Mouse (Mus musculus): ENCODE data around the gene Narf. TPM values are rescaled to one million over a fixed set of nuclear protein-coding genes. Genes with fewer than 3 reads are reported as not detected.

The Narf gene
- 10 to 100 TPM; 40.9 to 56.1 TPM for total RNA-seq (2021)
- long read RNA-seq, experiment 1, full-length matches to known transcripts = 79 of 97 reads
- long read RNA-seq, experiment 1, partial matches to known transcripts = 13 of 97 reads
- long read RNA-seq, experiment 1, other reads (novel, unspliced or antisense) = 5 of 97 reads
- long read RNA-seq, experiment 2, full-length matches to known transcripts = 115 of 131 reads
- long read RNA-seq, experiment 2, partial matches to known transcripts = 1 of 131 reads
- long read RNA-seq, experiment 2, other reads (novel, unspliced or antisense) = 15 of 131 reads

DNA sequence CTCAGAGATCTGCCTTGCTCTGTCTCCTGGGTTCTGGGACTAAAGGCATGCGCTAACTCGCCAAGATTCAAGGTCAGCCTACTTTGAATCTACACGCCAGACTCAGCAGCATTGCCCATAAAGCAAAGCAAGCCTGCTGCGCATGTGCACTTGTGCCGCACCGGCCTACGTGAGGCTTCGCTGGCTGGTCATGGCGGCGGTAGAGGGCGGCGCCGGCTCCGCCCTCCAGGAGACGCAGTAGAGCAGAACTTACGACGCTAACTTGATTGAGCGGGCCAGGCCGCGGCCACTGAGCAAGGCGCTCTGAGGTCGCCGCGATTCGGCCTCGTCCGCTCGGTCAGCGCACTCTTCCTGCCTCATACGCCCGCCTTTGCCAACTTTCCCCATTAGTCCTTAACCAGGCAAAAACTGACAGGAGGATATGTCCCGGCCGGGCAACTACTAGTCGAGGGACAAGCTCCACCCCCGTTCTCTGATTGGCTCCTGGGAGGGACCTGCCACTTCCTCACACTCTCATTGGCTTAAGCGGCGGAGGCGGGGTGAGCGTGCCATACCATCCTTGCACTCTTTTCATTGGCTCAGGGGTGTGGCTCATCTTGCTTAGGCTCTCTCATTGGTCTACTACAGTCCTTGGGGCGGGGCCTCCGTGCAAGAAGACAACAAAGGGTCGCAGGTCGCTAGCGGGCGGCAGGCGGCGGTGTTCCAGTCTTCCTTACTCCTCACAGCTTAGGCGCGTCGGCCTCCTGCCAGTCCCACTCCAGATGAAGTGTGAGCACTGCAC is at the start of gene Narf:
Narf (plus strand) TSS at position 690 of the 781 bp plus-strand sequence.
- intact Hi-C loops (cut with DNase I; ENCODE audit: low total_unique reads) = no loop called here
- peak; percentile 99 for DNase-seq

DNA sequence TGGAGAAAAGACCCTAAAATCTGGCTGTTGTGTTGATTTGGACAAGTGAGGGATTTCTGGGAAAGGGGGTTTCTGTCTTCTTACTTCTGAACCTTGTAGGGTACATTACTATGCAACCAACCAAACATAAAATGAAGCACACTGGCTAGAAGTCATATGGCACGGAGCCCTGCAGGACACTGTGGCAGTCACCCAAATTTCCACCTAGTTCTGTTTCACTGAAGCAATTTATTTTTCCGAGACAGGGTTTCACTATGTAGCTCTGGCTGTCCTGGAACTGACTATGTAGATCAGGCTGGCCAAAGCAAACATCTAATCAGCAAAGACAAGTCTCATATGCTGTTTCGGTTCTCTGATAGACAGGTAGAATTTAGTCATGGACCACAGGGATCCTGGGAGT is 47.4 kb upstream of the Narf start:
- intact Hi-C loops (cut with DNase I; ENCODE audit: low total_unique reads) = loop anchor here (10.0 kb wide), 1 partner anchor 135 kb away; no protein-coding TSS in a partner anchor
- DNase-seq = no peak

DNA sequence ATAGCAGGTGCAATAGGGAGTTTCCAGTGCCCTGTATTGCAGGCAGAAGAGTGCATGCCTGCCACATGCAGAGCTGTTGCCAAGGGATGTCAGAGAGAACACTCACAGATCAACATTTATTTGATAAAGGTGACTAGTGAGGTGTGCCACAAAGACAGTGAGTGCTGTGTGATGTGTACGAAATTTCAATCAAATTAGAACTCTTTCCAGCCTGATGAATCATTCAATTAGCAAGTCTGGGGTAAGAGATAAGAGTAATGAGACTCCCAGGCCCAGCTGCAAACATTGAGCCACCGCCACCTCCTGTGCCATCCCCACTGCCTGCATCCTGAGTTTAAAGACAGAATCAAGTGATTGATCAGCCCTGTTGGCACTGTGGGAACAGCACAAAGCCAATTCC is 44.3 kb upstream of the Narf start:
- no peak for DNase-seq
- intact Hi-C loops (cut with DNase I; ENCODE audit: low total_unique reads) = loop anchor here (10.0 kb wide), 1 partner anchor 138 kb away; no protein-coding TSS in a partner anchor

GRCm38 (mm10) chr11:121193415-121193814 is 43.6 kb upstream of the Narf start:
- no peak for DNase-seq
- intact Hi-C loops (cut with DNase I; ENCODE audit: low total_unique reads) = loop anchor here (10.0 kb wide), 1 partner anchor 139 kb away; no protein-coding TSS in a partner anchor

DNA sequence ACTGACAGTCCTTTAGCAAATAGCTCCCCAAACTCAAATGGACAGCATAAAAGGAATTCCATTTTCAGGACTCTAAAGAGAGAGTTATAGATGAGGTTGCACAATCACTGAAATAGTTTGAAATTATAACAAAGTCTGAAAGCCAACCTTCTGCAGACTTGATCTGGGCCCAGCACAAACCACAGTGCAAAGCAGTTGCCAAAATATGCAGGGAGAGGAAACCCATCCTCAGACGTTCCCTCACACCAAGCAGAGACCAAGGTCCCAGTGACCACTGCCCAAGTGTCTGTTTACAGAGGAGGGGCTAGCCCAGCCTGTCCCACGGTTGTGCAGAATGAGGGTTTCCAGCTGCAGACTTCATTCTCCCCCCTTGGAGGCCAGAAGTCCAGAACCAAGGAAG is 38.4 kb upstream of the Narf start:
- intact Hi-C loops (cut with DNase I; ENCODE audit: low total_unique reads) = loop anchor here (10.0 kb wide), 1 partner anchor 144 kb away; no protein-coding TSS in a partner anchor
- DNase-seq = no peak

GRCm38 (mm10) chr11:121199851-121200250 is 37.2 kb upstream of the Narf start:
- intact Hi-C loops (cut with DNase I; ENCODE audit: low total_unique reads) = loop anchor here (10.0 kb wide), 1 partner anchor 145 kb away; no protein-coding TSS in a partner anchor

DNA sequence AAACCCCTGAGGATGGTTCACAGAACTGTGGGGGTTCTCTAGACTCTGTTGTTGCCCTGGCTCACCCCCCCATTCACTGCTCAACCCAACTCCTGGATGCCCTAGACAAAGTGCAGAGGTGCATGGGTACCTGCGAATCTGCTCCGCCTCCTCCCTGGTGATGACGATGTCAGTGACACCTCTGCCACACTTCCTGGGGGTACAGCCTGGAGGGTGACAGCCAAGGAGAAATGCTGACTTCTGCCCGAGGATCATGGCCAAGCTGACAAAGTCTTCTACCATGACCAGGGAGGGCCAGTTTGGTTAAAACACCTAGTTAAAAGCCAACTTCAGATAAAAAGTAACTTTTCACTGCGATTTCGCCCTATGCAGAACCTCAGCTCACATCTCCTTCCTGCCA is 36.3 kb upstream of the Narf start:
- DNase-seq = no peak
- intact Hi-C loops (cut with DNase I; ENCODE audit: low total_unique reads) = no loop called here

More at GRCm38 (mm10) chr11:121199851-121200250, 37.2 kb upstream of the Narf start:
- no peak for DNase-seq

GRCm38 (mm10) chr11:121201436-121202198 is 35.4 kb upstream of the Narf start:
- intact Hi-C loops (cut with DNase I; ENCODE audit: low total_unique reads) = no loop called here
- DNase-seq = no peak

- DNase-seq = no peak
- intact Hi-C loops (cut with DNase I; ENCODE audit: low total_unique reads) = no loop called here
Measured at GRCm38 (mm10) chr11:121203859-121204160, 33.2 kb upstream of the Narf start.

- intact Hi-C loops (cut with DNase I; ENCODE audit: low total_unique reads) = no loop called here
- DNase-seq = peak; percentile 95
Measured at GRCm38 (mm10) chr11:121204161-121205006, 32.7 kb upstream of the Narf start, which contains the start of the genes Hexdc and Ogfod3. Gene Hexdc, plus strand, starts transcription at chr11:121204433. Gene Ogfod3, minus strand, starts transcription at chr11:121204711.

GRCm38 (mm10) chr11:121216831-121217230 is 20.2 kb upstream of the Narf start:
- intact Hi-C loops (cut with DNase I; ENCODE audit: low total_unique reads) = no loop called here
- DNase-seq = no peak

DNA sequence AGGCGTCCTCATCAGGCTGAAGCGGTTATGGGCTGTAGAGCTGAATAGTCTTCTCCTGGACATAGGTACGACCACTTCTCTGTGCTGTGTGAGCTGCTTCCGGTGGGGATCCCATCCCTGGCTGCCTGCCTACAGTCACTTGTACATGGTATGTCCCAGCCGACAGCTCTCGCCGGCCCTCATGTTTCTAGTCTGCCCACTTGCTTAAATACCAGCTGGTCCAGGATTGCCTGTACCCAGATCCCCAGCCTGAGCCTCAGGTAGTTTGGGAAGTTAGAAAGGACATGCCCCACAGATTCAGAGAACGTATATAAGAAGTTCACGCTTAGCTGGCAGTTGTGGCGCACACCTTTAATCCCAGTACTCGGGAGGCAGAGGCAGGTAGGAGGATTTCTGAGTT is 17.3 kb upstream of the Narf start:
- intact Hi-C loops (cut with DNase I; ENCODE audit: low total_unique reads) = no loop called here
- no peak for DNase-seq

DNA sequence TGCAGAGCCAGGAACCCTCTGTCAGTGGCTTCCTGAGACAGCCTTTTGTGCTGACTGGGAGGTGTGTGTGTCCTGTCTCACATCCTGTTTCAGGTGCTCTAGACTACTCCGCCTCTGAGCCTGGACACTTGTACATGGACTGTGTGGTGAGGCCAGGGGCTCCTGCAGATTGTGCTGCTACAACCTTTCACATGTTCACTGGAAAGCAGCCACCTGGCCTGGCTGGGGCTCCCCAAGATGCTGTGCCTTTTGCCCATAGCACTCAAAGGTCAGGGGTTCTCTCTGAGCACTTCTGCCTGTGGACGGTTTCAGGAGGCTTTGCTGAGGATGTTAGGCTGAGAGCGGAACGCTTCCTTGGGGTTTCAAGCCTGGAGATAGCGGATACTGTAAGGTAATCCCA is 16.3 kb upstream of the Narf start:
- no peak for DNase-seq
- intact Hi-C loops (cut with DNase I; ENCODE audit: low total_unique reads) = no loop called here

DNA sequence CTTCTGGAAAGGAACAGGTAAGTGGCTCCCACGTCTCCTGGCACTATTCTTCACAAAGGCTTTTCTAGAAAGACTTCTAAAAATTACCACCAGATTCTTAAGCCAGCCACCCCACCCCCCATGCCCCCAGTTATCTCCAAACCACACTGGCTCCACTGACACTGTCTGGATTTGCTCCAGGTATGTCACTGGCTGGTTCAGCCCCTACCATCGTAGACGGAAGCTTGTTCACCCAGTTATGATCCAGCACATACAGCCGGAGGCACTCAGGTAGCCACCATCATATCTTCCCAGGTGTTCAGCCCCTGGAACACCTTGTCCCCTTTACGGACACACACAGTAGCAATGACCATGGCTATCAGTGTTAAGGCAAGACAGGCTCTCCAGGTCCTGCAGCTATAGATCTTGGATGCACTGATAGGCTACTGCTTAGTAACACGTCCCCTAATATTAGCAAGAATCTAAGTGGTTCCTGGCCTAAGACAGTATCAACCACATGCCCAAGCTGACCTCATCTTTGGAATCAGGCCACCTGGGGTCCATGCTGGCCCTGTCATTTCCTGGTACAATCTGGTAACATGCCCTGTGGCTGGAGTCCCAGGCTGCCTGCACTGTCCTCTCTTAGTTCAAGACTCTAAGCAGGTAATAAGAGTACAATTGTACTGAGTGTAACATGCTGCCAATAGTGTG is 15.6 kb upstream of the Narf start:
- DNase-seq = no peak
- intact Hi-C loops (cut with DNase I; ENCODE audit: low total_unique reads) = no loop called here

- intact Hi-C loops (cut with DNase I; ENCODE audit: low total_unique reads) = loop anchor here (5.0 kb wide), 1 partner anchor 59 kb away; no protein-coding TSS in a partner anchor
- no peak for DNase-seq
Measured at GRCm38 (mm10) chr11:121228129-121229017, 8.7 kb upstream of the Narf start.

- intact Hi-C loops (cut with DNase I; ENCODE audit: low total_unique reads) = loop anchor here (5.0 kb wide), 1 partner anchor 58 kb away; no protein-coding TSS in a partner anchor
Measured at GRCm38 (mm10) chr11:121229018-121229439, 8.0 kb upstream of the Narf start, which contains the start of gene Cybc1. Gene Cybc1, minus strand, starts transcription at chr11:121229322.

GRCm38 (mm10) chr11:121231191-121231590 is 5.9 kb upstream of the Narf start:
- no peak for DNase-seq
- intact Hi-C loops (cut with DNase I; ENCODE audit: low total_unique reads) = no loop called here

More at GRCm38 (mm10) chr11:121229018-121229439, 8.0 kb upstream of the Narf start, which contains the start of gene Cybc1:
- peak; percentile 58 for DNase-seq
